Mouse (Mus musculus) kidney, adult 2 months (tissue): ENCODE measurements around the gene Bcl7b.

Experiments used
- CTCF ChIP-seq: fragments of 200-500 bp; conservative IDR thresholded peaks from 2 replicates; pipeline ENCODE4 v1.5.1; 2011; ENCODE audit warnings: low read depth, mild to moderate bottlenecking, control low read depth, low read length, moderate library complexity, mixed read lengths; ENCODE audit not compliant: insufficient read depth, insufficient read length
- POLR2A ChIP-seq: fragments of 200-500 bp; IDR thresholded peaks from one replicate; pipeline ENCODE4 v1.6.1; 2011; ENCODE audit warnings: low read depth, low read length, control low read depth

GRCm38 (mm10) chr5:135187349-135188213, 19.5 kb downstream of the Bcl7b start:
- no peak for TF ChIP-seq CTCF
- no peak for TF ChIP-seq POLR2A
